Mouse (Mus musculus): Measurements from ENCODE around the gene Igsf3. TPM values are rescaled to one million over a fixed set of nuclear protein-coding genes. Genes with fewer than 3 reads are reported as not detected.

Gene Igsf3
- total and polyA plus RNA-seq, 3 experiments: 0.54 to 1.0 (median 0.59) TPM

GRCm38 (mm10) chr3:101350406-101350805 is 26.5 kb upstream of the Igsf3 start (continued):
- TF ChIP-seq ETS1 (conservative IDR thresholded peaks at IDR 0.05; ENCODE audit: low read depth, low read length) (no peak), RCOR1 (conservative IDR thresholded peaks at IDR 0.05; ENCODE audit: low read depth, low read length) (no peak), MAX (IDR thresholded peaks at IDR 0.05; ENCODE audit: low read length) (no peak)

- Histone ChIP-seq H3K36me3 (replicated peaks in 1 of 2; ENCODE audit: control insufficient read depth in 1 of 2, insufficient read depth in 1 of 2, low read length in 1 of 2) (no peaks in the 10 kb centered on the region), H3K79me2 (replicated peaks; ENCODE audit: control insufficient read depth, extremely low read depth, insufficient read depth, poor library complexity, severe bottlenecking) (no peaks in the 10 kb centered on the region), H3K27ac (ENCODE audit: insufficient read depth, low read depth) (no peak overlapping the region), H3K4me2 (ENCODE audit: insufficient read depth, low read depth, poor library complexity, severe bottlenecking) (no peak overlapping the region), H3K4me1 (ENCODE audit: control insufficient read depth in 1 of 2, insufficient read depth in 2 of 2) (no peaks in the 10 kb centered on the region), H3K9ac (ENCODE audit: insufficient read depth, low read depth) (no peak overlapping the region), H3K27me3 (replicated peaks) (no peaks in the 10 kb centered on the region), H3K9me3 (replicated peaks; ENCODE audit: low read length) (peaks cover 7% of the 10 kb centered on the region), H3K4me3 (replicated peaks in 1 of 3; ENCODE audit: low read depth in 2 of 3, low read length in 2 of 3, poor library complexity in 1 of 3) (no peak overlapping the region)
- in situ Hi-C loops (cut with MboI; ENCODE audit: low pct_ligation_motif_present, low pct_unique_long_range_greater_than_20kb, low sequenced_read_pairs) (no loop called here), dilution Hi-C loops (cut with MboI; ENCODE audit: extremely low pct_ligation_motif_present, extremely low pct_unique_long_range_greater_than_20kb, low sequenced_read_pairs) (no loop called here)
- TF ChIP-seq TCF12 (IDR thresholded peaks at IDR 0.05; ENCODE audit: low read depth, low read length): no peak
- no peak for TF ChIP-seq MYC (IDR thresholded peaks at IDR 0.05; ENCODE audit: low read depth, low read length)
- no peak for TF ChIP-seq PAX5 (IDR thresholded peaks at IDR 0.05; ENCODE audit: low read length)
- TF ChIP-seq JUND (conservative IDR thresholded peaks at IDR 0.05; ENCODE audit: low read depth, low read length): no peak
- TF ChIP-seq RAD21 (IDR thresholded peaks at IDR 0.05; ENCODE audit: low read depth, low read length): no peak
- TF ChIP-seq EP300 (IDR thresholded peaks at IDR 0.05; ENCODE audit: low read length): no peak
- no peak for TF ChIP-seq JUN (IDR thresholded peaks at IDR 0.05; ENCODE audit: insufficient read depth, low read depth, low read length)
- no peak for TF ChIP-seq KAT2A (IDR thresholded peaks at IDR 0.05; ENCODE audit: insufficient replicate concordance, low read length)
- no peak for TF ChIP-seq NRF1 (IDR thresholded peaks at IDR 0.05; ENCODE audit: low read depth, low read length)
- TF ChIP-seq SIN3A (IDR thresholded peaks at IDR 0.05; ENCODE audit: low read length): no peak
- TF ChIP-seq GABPA (IDR thresholded peaks at IDR 0.05; ENCODE audit: insufficient replicate concordance, low read depth, low read length): no peak
- TF ChIP-seq CHD2 (IDR thresholded peaks at IDR 0.05; ENCODE audit: low read length): no peak
- no peak for TF ChIP-seq BHLHE40 (IDR thresholded peaks at IDR 0.05; ENCODE audit: low read depth, low read length)
- no peak for DNase-seq (ENCODE audit: extremely low read depth)
Measured at GRCm38 (mm10) chr3:101354490-101354889, 22.4 kb upstream of the Igsf3 start.

GRCm38 (mm10) chr3:101355702-101356101 is 21.2 kb upstream of the Igsf3 start:
- Histone ChIP-seq H3K4me3 (replicated peaks in 1 of 3; ENCODE audit: low read depth in 2 of 3, low read length in 2 of 3, poor library complexity in 1 of 3) (no peak overlapping the region), H3K27me3 (replicated peaks) (no peaks in the 10 kb centered on the region), H3K4me1 (ENCODE audit: control insufficient read depth in 1 of 2, insufficient read depth in 2 of 2) (no peaks in the 10 kb centered on the region), H3K4me2 (ENCODE audit: insufficient read depth, low read depth, poor library complexity, severe bottlenecking) (no peak overlapping the region), H3K27ac (ENCODE audit: insufficient read depth, low read depth) (no peak overlapping the region), H3K9me3 (replicated peaks; ENCODE audit: low read length) (peaks cover 7% of the 10 kb centered on the region), H3K9ac (ENCODE audit: insufficient read depth, low read depth) (no peak overlapping the region), H3K36me3 (replicated peaks in 1 of 2; ENCODE audit: control insufficient read depth in 1 of 2, insufficient read depth in 1 of 2, low read length in 1 of 2) (no peaks in the 10 kb centered on the region), H3K79me2 (replicated peaks; ENCODE audit: control insufficient read depth, extremely low read depth, insufficient read depth, poor library complexity, severe bottlenecking) (no peaks in the 10 kb centered on the region)
- TF ChIP-seq MYC (IDR thresholded peaks at IDR 0.05; ENCODE audit: low read depth, low read length) (no peak), TCF12 (IDR thresholded peaks at IDR 0.05; ENCODE audit: low read depth, low read length) (no peak), CHD1 (IDR thresholded peaks at IDR 0.05; ENCODE audit: low read depth, low read length) (no peak), USF1 (IDR thresholded peaks at IDR 0.05; ENCODE audit: low read depth, low read length) (no peak), MXI1 (IDR thresholded peaks at IDR 0.05; ENCODE audit: low read depth, low read length) (no peak), POLR2AphosphoS2 (IDR thresholded peaks at IDR 0.05; ENCODE audit: low read depth, low read length) (no peak), ZKSCAN1 (IDR thresholded peaks at IDR 0.05; ENCODE audit: borderline replicate concordance, low read depth, low read length) (no peak), ZNF384 (IDR thresholded peaks at IDR 0.05; ENCODE audit: low read depth, low read length) (no peak), MEF2A (IDR thresholded peaks at IDR 0.05; ENCODE audit: borderline replicate concordance, low read depth, low read length) (no peak), RCOR1 (conservative IDR thresholded peaks at IDR 0.05; ENCODE audit: low read depth, low read length) (no peak), USF2 (conservative IDR thresholded peaks at IDR 0.05; ENCODE audit: low read depth, low read length) (no peak), JUND (conservative IDR thresholded peaks at IDR 0.05; ENCODE audit: low read depth, low read length) (no peak), BHLHE40 (IDR thresholded peaks at IDR 0.05; ENCODE audit: low read depth, low read length) (no peak), CTCF (conservative IDR thresholded peaks at IDR 0.05 in 1 of 2, IDR thresholded peaks at IDR 0.05 in 1 of 2; ENCODE audit: low read depth in 2 of 2, low read length in 2 of 2) (no peak), TBP (conservative IDR thresholded peaks at IDR 0.05; ENCODE audit: low read depth, low read length) (no peak)
- in situ Hi-C loops (cut with MboI; ENCODE audit: low pct_ligation_motif_present, low pct_unique_long_range_greater_than_20kb, low sequenced_read_pairs) (no loop called here), dilution Hi-C loops (cut with MboI; ENCODE audit: extremely low pct_ligation_motif_present, extremely low pct_unique_long_range_greater_than_20kb, low sequenced_read_pairs) (no loop called here)
- DNase-seq (ENCODE audit: extremely low read depth): no peak
